Mouse (Mus musculus): ENCODE results near the gene Dynlt1b.
"Not testable (repeated sequence)": the region's sequence is repeated elsewhere in the genome, so short reads cannot be mapped to it uniquely, and the experiment has no call there.

GRCm38 (mm10) chr17:6387380-6387911 lies 42.5 kb upstream of the Dynlt1b start:
- TF ChIP-seq CTCF, POLR2A (IDR thresholded peaks at IDR 0.05; ENCODE audit: insufficient read depth, low read depth, low read length): not testable (repeated sequence)
